ENCODE assay signal across 8 mouse cellular contexts in the genomic region with DNA sequence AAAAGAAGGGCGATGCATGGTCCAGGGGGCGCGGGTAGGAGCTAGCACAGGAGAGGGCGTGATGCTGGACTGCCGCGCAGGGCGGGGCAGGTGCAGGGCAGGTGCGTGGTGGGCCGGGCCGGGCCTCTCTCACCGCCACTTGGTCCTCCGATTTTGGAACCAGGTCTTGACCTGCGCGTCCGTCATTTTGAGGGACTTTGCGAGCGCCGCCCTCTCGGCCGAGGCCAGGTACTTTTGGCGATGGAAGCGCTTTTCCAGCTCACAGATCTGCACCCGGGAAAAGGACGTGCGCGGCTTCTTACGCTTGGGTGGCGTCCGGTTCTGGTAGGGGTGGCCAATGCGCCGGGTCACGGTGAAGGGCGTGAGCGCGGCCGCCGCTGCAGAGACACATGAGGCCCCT. TPM values are rescaled to one million over a fixed set of nuclear protein-coding genes. Genes with fewer than 3 reads are reported as not detected.
A peak's percentile ranks its signal among the peaks of the same experiment; 100 is the strongest.
DNase-seq lines count a peak whose midpoint lies in the region; ATAC-seq lines count a peak whose summit lies in the region.
"Had no signal": no experiment of that assay in that cellular context is flagged by ENCODE, and none has a peak within 500 bp of the region (broad histone marks: within the 10 kb centered on the region; RNA-seq: fewer than 3 reads in every experiment).

No protein-coding gene starts in this region.

- ATAC-seq in erythroid progenitor cell, adult 5-6 weeks (replicated peaks; ENCODE audit: low FRiP score, poor library complexity, severe bottlenecking), result 0 out of 2 replicates have a peak, but pooled peaks have one; percentile 7

- peak; percentile 54 for DNase-seq in left cerebral cortex, postnatal 4 days
- no peak for DNase-seq in left cerebral cortex, postnatal 36 days (ENCODE audit: low spot score in 2 of 2)
- DNase-seq in cerebellum, adult 9-10 months, result peak; percentile 78
- DNase-seq in neural tube, embryonic 10.5 days (ENCODE audit: extremely low spot score, low spot score), result peak; percentile 57
- DNase-seq in testis, postnatal 10 days (ENCODE audit: low spot score), result no peak
- no peak for DNase-seq in lung, postnatal 25 days (ENCODE audit: low spot score)

- intact Hi-C loops in left cerebral cortex, postnatal 4 days (cut with DNase I), result no loop called here
- intact Hi-C loops in left cerebral cortex, postnatal 36 days (cut with DNase I), result no loop called here

RNA-seq across cellular contexts. Expression of gene Tlx3, which starts 1.1 kb away (rescaled TPM):
- not detected for total RNA-seq in left cerebral cortex, postnatal 4 days (2021)
- not detected for total RNA-seq in left cerebral cortex, postnatal 36 days (2021)
- not detected in 2 replicates for total RNA-seq in erythroid progenitor cell, adult 5-6 weeks (2015; ENCODE audit: low replicate concordance)
- total RNA-seq in erythroid progenitor cell, adult 5-6 weeks (2017; ENCODE audit: low replicate concordance), result not detected in 2 replicates
- total RNA-seq: granulocyte monocyte progenitor cell, adult 5-6 weeks had no signal

RNA-seq across cellular contexts. Expression of gene Npm1, which starts 39.3 kb away (rescaled TPM):
- 100 to 1,000 TPM; 303 to 338 TPM for total RNA-seq in left cerebral cortex, postnatal 4 days (2021)
- total RNA-seq in left cerebral cortex, postnatal 36 days (2021), result 100 to 1,000 TPM; 139 to 148 TPM
- 400 and 410 TPM in 2 replicates for total RNA-seq in erythroid progenitor cell, adult 5-6 weeks (2015; ENCODE audit: low replicate concordance)
- 381 and 412 TPM in 2 replicates for total RNA-seq in erythroid progenitor cell, adult 5-6 weeks (2017; ENCODE audit: low replicate concordance)

RNA-seq across cellular contexts. Expression of gene Fgf18, which starts 55.1 kb away (rescaled TPM):
- 1 to 10 TPM; 7.4 to 8.4 TPM for total RNA-seq in left cerebral cortex, postnatal 4 days (2021)
- total RNA-seq in left cerebral cortex, postnatal 36 days (2021), result 1 to 10 TPM; 2.9 to 3.7 TPM
- total RNA-seq in erythroid progenitor cell, adult 5-6 weeks (2015; ENCODE audit: low replicate concordance), result not detected in 2 replicates
- 0.51 TPM in 1 of 2 replicates, not detected in the other for total RNA-seq in erythroid progenitor cell, adult 5-6 weeks (2017; ENCODE audit: low replicate concordance)
- total RNA-seq: granulocyte monocyte progenitor cell, adult 5-6 weeks had no signal

Comparison
In these comparisons a context has a peak if more than half of its experiments do, and no peak if none do; other contexts are left out.
1. DNase-seq: peak in left cerebral cortex, postnatal 4 days (single experiment), cerebellum, adult 9-10 months (single experiment) and neural tube, embryonic 10.5 days (single experiment); none in left cerebral cortex, postnatal 36 days (0 of 2), testis, postnatal 10 days (single experiment) and lung, postnatal 25 days (single experiment).